Mouse (Mus musculus) lung, embryonic 16.5 days (tissue): Measurements from ENCODE around the gene Nup98. TPM values are rescaled to one million over a fixed set of nuclear protein-coding genes. Genes with fewer than 3 reads are reported as not detected.
A peak's percentile ranks its signal among the peaks of the same experiment; 100 is the strongest.

Source experiments
- ATAC-seq: fragments of 200-750 bp; cut with Nextera tagmentation; 2 replicates; pipeline ENCODE4 v1.8.0; 2017; ENCODE audit warnings: low read depth, mild to moderate bottlenecking, moderate library complexity
- H3K27ac ChIP-seq: fragments of 300-500 bp; sonication (generic); 2 replicates; pipeline ENCODE4 v1.5.1; 2014; ENCODE audit warnings: mild to moderate bottlenecking, control low read depth, low read length
- H3K27me3 ChIP-seq: fragments of 300-500 bp; sonication (generic); 2 replicates; pipeline ENCODE4 v1.6.1; 2014; ENCODE audit warnings: low read depth, low read length, mixed read lengths; ENCODE audit not compliant: control insufficient read depth, insufficient read depth
- H3K36me3 ChIP-seq: fragments of 300-500 bp; sonication (generic); 2 replicates; pipeline ENCODE4 v1.6.1; 2014; ENCODE audit warnings: low read length; ENCODE audit not compliant: control insufficient read depth, insufficient read depth
- H3K4me1 ChIP-seq: fragments of 300-500 bp; sonication (generic); replicated peaks from 2 replicates; pipeline ENCODE4 v1.6.1; 2014; ENCODE audit warnings: low read length, mixed read lengths; ENCODE audit not compliant: control insufficient read depth, insufficient read depth
- H3K4me2 ChIP-seq: fragments of 300-500 bp; sonication (generic); 2 replicates; pipeline ENCODE4 v1.6.1; 2014; ENCODE audit warnings: low read depth, low read length, control low read depth
- H3K4me3 ChIP-seq: fragments of 300-500 bp; sonication (generic); 2 replicates; pipeline ENCODE4 v1.5.1; 2014; ENCODE audit warnings: mild to moderate bottlenecking, low read length, control low read depth
- H3K9ac ChIP-seq: fragments of 300-500 bp; sonication (generic); 2 replicates; pipeline ENCODE4 v1.6.1; 2014; ENCODE audit warnings: low read length, control low read depth
- H3K9me3 ChIP-seq: fragments of 300-500 bp; sonication (generic); 2 replicates; pipeline ENCODE4 v1.6.1; 2016; ENCODE audit warnings: low read length; ENCODE audit not compliant: control insufficient read depth
- WGBS: fragments of 180-500 bp; shearing (Covaris S2); extraction: QIAGEN DNeasy Blood & Tissue Kit; methylation state at CpG from one replicate; pipeline ENCODE4 v1.1.7; 2014; 5-methylcytosine and 5-hydroxymethylcytosine counted together
- polyA plus RNA-seq: library from polyadenylated mRNA; unstranded; fragments of >200 nt; fragmentation: Nextera tagmentation; extraction: Ambion mirVana; gene quantifications from 2 replicates; pipeline ENCODE4 v1.2.1, GENCODE M21; 2015

Nup98 gene
- 32.8 and 34.4 TPM in 2 replicates for polyA plus RNA-seq

- H3K4me2 ChIP-seq, result peak within 1 kb of the TSS; percentile 90
Measured at GRCm38 (mm10) chr7:102209756-102210721, at the start of gene Nup98, which contains the start of gene Pgap2. Nup98 (minus strand) TSS chr7:102210176. Pgap2 (plus strand) TSS chr7:102210208.

DNA sequence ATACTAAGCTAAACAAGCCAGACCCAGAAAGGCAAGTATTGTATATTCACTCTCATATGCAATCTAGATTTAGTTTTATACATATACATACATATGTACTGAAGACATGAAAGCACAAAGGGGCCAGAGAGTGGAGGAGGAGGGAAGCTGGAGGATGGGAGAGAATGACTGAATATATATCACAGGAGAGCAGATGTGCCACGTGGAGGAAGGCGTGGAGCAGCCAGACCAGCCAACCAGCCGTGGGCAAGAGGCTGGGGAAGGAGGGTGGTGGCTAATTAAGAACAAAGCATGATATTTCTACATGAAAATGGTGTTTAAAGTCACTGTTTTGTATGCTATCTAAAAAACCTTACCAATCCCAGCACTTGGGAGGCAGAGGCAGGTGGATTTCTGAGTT lies 48.8 kb upstream of the Nup98 start:
- Histone ChIP-seq H3K36me3 (no peaks in the 10 kb centered on the region), H3K4me3 (no peak overlapping the region), H3K9me3 (no peaks in the 10 kb centered on the region), H3K27me3 (no peaks in the 10 kb centered on the region), H3K9ac (no peak overlapping the region), H3K4me1 (no peaks in the 10 kb centered on the region), H3K27ac (no peak overlapping the region), H3K4me2 (no peak overlapping the region)
- WGBS, result 57% methylated on average over 3 of the region's 3 CpGs
- no peak for ATAC-seq

More at GRCm38 (mm10) chr7:102209756-102210721, at the start of gene Nup98, which contains the start of gene Pgap2:
- H3K9me3 ChIP-seq, result no peaks in the 10 kb centered on the region
- H3K36me3 ChIP-seq, result no peaks in the 10 kb centered on the region
- peak within 1 kb of the TSS; percentile 90 for H3K9ac ChIP-seq
- H3K4me3 ChIP-seq, result peak within 1 kb of the TSS; percentile 95
- peak within 1 kb of the TSS; percentile 93 for H3K27ac ChIP-seq
- H3K4me1 ChIP-seq, result peaks cover 11% of the 10 kb centered on the region
- no peaks in the 10 kb centered on the region for H3K27me3 ChIP-seq
- WGBS, result under 1% methylated on average over 83 of the region's 87 CpGs
- peak; percentile 99 for ATAC-seq

DNA sequence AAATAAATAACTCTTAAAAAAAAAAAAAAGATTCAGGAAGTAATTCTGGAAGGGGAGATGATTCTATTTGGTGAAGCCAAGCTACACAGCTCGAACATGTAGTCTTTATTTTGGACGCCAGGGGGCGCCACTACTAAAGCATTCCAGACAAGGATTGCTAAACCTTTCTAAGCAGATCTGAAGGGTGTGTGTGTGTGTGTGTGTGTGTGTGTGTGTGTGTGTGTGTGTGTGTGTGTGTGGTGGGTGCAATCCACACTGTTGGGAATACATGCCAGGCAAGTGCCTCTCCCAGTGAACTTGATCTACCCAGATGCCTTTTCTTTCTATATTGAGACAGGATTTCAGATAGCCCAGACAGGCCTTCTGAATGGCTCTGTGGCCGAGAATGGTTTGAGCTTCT lies 48.2 kb upstream of the Nup98 start:
- Histone ChIP-seq H3K9ac (no peak overlapping the region), H3K27ac (no peak overlapping the region), H3K4me2 (no peak overlapping the region), H3K27me3 (no peaks in the 10 kb centered on the region), H3K4me3 (no peak overlapping the region), H3K9me3 (no peaks in the 10 kb centered on the region), H3K36me3 (no peaks in the 10 kb centered on the region), H3K4me1 (no peaks in the 10 kb centered on the region)
- WGBS, result 17% methylated on average over 4 of the region's 4 CpGs
- ATAC-seq, result peak; percentile 45; the same call in 1 of the 2 replicates

GRCm38 (mm10) chr7:102256636-102257035 lies 46.7 kb upstream of the Nup98 start:
- no peak for ATAC-seq
- Histone ChIP-seq H3K9me3 (no peaks in the 10 kb centered on the region), H3K36me3 (no peaks in the 10 kb centered on the region), H3K4me2 (no peak overlapping the region), H3K4me1 (no peaks in the 10 kb centered on the region), H3K9ac (no peak overlapping the region), H3K27me3 (no peaks in the 10 kb centered on the region), H3K27ac (no peak overlapping the region), H3K4me3 (no peak overlapping the region)
- 73% methylated on average over 3 of the region's 3 CpGs for WGBS

DNA sequence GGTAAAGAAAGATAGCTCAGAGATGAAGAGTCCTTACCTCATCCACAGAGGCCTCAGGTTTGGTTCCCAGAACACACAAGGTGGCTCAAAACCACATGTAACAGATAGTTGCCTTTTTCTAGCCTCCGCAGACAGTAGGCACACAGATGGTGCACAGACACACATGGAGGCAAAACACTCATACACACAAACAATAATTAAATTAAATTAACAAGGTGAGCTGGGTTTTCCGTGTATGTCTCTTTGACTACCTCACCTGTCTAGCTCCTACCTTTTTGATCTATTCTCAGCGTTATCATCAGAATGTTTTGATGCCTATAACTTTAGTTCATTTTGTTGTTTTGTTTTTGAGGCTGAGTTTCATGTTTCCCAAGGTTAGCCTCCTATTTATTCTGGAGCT lies 46.0 kb upstream of the Nup98 start, which contains the start of gene Rhog:
Gene Rhog, minus strand, starts transcription at position 101 of the 400 bp plus-strand sequence.
- ATAC-seq, result no peak
- H3K36me3 ChIP-seq, result no peaks in the 10 kb centered on the region

DNA sequence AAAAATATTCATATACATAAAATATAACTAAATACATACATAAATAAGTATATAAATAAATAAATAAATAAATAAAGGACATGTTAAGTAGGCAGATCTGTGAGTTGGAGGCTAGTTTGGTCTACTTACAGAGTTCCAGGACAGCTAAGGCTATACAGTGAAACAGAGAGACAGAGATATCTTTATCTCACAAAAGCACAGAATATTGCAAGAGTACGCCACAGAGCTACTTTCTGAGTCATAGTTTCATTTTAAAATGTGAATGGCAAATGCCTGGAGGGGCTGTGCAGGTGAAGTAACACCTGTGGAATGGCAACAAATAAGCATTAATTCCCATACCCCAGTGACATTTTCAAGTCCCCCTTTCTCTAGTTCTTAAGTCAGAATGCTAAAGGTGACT lies 43.7 kb upstream of the Nup98 start:
- ATAC-seq, result no peak
- Histone ChIP-seq H3K4me3 (no peak overlapping the region), H3K27me3 (no peaks in the 10 kb centered on the region), H3K27ac (no peak overlapping the region), H3K9ac (no peak overlapping the region), H3K4me2 (no peak overlapping the region), H3K36me3 (no peaks in the 10 kb centered on the region), H3K9me3 (no peaks in the 10 kb centered on the region), H3K4me1 (peaks cover 9% of the 10 kb centered on the region)
- 70% methylated on average over 1 of the region's 1 CpGs for WGBS

More for the DNA sequence above, 46.0 kb upstream of the Nup98 start, which contains the start of gene Rhog:
- H3K4me1 ChIP-seq, result peaks cover 4% of the 10 kb centered on the region
- no peak within 1 kb of the TSS for H3K4me2 ChIP-seq
- no peak within 1 kb of the TSS for H3K9ac ChIP-seq
- no peak within 1 kb of the TSS for H3K27ac ChIP-seq
- no peaks in the 10 kb centered on the region for H3K27me3 ChIP-seq
- no peak within 1 kb of the TSS for H3K4me3 ChIP-seq
- WGBS, result 82% methylated on average over 3 of the region's 3 CpGs
- H3K9me3 ChIP-seq, result no peaks in the 10 kb centered on the region

GRCm38 (mm10) chr7:102250631-102251214 lies 40.7 kb upstream of the Nup98 start:
- WGBS, result 1% methylated on average over 32 of the region's 33 CpGs
- no peaks in the 10 kb centered on the region for H3K36me3 ChIP-seq
- H3K27ac ChIP-seq, result peak overlapping the region; percentile 100
- peaks cover 38% of the 10 kb centered on the region for H3K4me1 ChIP-seq
- H3K4me2 ChIP-seq, result peak overlapping the region; percentile 83
- H3K27me3 ChIP-seq, result no peaks in the 10 kb centered on the region
- peak overlapping the region; percentile 91 for H3K4me3 ChIP-seq
- peak overlapping the region; percentile 95 for H3K9ac ChIP-seq
- ATAC-seq, result peak; percentile 87
- H3K9me3 ChIP-seq, result no peaks in the 10 kb centered on the region

DNA sequence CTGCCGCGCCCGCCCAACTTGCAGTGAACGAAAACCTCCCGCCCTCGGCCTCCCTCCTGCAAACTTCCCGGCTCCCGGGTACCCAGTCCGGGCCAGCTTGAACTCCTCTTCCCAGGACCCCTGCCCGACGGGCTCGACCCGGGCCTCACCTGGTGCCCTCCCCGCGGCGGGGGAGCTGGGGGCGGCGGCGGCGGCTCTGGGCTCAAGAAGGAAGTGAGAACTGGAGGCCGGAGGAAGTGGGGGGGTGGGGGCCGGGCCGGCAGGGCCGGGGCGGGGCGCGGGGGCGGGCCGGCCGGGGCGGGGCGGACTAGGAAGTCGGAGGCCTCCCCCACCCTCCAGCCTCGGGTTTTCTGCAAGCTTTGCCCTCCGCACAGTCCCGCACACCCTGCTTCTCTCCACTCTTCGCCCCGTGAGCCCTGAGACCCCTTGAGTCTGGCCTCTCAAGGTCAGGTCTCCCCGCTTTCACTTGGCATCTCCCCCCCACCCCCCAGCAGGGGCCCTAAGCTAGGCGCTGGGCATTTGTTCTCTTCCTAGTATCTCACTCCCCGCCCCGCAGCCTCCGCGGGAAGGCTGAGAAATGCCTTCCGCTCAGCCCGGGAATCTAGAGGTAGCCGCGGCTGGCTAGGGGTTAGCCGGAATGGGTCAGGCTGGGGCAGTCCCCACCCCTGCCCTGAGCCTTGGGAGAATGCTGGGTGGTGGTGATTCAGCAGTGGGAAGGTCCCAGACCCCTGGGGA lies 40.1 kb upstream of the Nup98 start:
- peak; percentile 88 for ATAC-seq
- no peaks in the 10 kb centered on the region for H3K36me3 ChIP-seq
- under 1% methylated on average over 34 of the region's 49 CpGs for WGBS
- peaks cover 43% of the 10 kb centered on the region for H3K4me1 ChIP-seq
- peak overlapping the region; percentile 95 for H3K9ac ChIP-seq
- peak overlapping the region; percentile 91 for H3K4me3 ChIP-seq
- H3K4me2 ChIP-seq, result peak overlapping the region; percentile 83
- no peaks in the 10 kb centered on the region for H3K9me3 ChIP-seq
- H3K27ac ChIP-seq, result peak overlapping the region; percentile 100
- H3K27me3 ChIP-seq, result no peaks in the 10 kb centered on the region
